Mouse (Mus musculus): ENCODE measurements around the gene Ranbp3l. TPM values are rescaled to one million over a fixed set of nuclear protein-coding genes. Genes with fewer than 3 reads are reported as not detected.
"Not testable (repeated sequence)": the region's sequence is repeated elsewhere in the genome, so short reads cannot be mapped to it uniquely, and the experiment has no call there.

The Ranbp3l gene
- total RNA-seq (2021): 1 to 10 TPM; 7.9 to 9.4 TPM

DNA sequence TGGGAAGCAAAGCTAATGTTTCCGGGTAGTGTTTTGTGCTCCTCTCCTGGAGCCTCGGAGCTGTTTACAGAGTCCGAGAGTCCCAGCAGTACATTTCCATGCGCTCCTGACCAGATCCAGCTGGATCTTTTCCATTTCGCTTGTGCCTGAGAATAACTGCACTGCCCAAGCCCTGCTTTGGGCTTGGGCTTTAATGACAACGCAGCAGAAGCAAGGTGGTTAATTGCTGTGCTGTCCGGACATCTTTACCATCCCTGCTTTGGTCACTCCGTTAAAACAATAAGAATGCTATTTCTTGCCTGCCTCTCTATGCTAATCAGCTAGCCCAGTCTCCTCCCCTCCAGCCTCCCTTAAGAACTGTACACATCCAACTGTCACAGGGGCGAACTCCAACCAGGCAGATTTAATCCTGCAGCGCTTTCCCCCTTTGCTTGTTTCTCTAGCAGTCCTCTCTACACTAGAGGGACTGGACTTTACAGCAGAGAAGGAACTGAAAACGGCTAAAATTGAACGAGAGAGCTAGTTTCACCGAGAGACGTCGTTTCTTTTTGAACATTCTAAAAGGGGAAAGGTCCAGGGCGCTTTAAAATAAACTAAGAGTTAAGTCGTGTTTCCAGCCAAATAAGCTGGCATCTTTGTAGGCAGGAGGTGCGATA is at the start of gene Ranbp3l:
Gene Ranbp3l (plus strand): TSS at position 377 of the 656 bp plus-strand sequence.
- peak; percentile 7 for DNase-seq
- intact Hi-C loops (cut with DNase I): no loop called here

- intact Hi-C loops (cut with DNase I): no loop called here
- DNase-seq: no peak
Measured at GRCm38 (mm10) chr15:8930061-8930460, 37.7 kb upstream of the Ranbp3l start.

DNA sequence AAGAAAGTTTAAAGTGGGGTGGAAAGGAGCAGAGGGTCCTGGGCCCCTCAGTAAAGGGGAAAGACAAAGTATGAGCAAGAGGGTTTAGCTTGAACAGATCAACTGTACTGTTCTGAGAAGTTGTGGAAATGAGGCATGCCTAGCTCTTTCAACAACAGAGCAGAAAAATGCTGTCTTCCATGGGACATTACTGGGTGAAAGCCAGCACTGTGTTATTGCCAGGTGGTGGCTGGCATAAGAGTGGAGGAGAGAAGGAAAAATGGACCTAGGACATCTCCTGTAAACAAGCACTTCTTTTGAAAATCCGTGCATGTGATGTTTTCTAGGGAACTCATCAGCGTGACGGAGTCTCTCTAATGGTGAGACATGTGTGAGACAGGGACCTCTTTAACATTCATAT is 30.8 kb upstream of the Ranbp3l start:
- intact Hi-C loops (cut with DNase I): no loop called here
- no peak for DNase-seq

- intact Hi-C loops (cut with DNase I): no loop called here
- DNase-seq: no peak
Measured at GRCm38 (mm10) chr15:8940861-8941260, 26.9 kb upstream of the Ranbp3l start.

GRCm38 (mm10) chr15:8950856-8951255 is 16.9 kb upstream of the Ranbp3l start:
- DNase-seq: no peak
- intact Hi-C loops (cut with DNase I): no loop called here

DNA sequence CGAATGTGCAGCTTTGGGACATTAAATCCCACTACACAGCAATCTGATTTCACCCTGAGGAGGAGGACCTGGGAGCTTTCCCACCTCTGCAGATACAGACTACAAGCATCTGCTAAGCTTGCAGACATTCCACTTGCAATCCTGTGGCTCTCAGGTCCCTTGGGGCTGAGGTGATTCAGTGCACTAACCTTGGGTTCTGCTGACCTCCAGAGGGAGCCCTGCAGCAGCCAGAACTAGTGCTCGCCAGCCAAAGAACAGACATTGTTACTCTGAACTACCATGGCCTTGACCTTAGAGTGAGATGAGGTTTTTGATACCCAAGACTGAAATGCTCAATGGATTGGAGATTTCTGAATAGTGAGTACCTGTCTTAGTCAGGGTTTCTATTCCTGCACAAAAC is 4.4 kb upstream of the Ranbp3l start:
- intact Hi-C loops (cut with DNase I): no loop called here

DNA sequence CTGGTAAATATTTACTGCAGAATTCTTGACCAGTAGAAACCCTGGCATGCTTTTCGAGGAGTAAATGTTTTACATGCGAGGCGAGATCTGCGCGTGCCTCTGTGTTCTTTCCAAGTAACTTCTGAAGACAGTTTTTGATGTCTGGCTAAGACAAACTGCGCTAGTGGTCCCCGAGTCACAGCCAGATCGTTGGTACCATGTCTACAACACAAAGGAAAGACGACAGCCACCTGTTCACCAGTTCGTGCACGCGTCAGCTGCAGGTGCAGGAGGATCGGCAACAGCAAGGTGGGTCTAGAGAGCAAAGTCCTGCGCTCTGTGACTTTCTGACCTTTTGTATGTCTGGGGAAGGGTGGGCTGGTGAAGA is 463 bp downstream of the Ranbp3l start:
- no peak for DNase-seq

More for the DNA sequence above, 4.4 kb upstream of the Ranbp3l start:
- no peak for DNase-seq

GRCm38 (mm10) chr15:8969061-8969635 is 1.4 kb downstream of the Ranbp3l start:
- no peak for DNase-seq
- intact Hi-C loops (cut with DNase I): no loop called here

More for the DNA sequence above, 463 bp downstream of the Ranbp3l start:
- intact Hi-C loops (cut with DNase I): no loop called here

DNA sequence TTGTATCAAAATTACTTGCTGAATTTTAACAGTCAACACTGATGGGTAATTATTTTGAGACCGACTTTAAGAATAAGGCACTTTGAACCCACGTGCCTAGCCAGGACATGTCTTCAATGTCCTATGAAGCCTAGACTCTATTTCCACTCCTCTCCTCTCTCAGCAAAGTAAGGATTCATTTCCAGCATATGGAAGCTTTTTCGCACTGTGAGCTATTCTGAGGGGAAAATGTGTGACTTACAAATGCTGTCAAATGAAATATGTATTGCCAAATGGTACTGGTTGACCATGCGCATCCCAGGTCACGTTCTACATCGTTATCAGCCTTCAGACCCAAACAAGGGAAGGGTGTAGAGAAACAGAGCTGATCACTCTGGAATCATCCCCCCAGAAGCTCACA is 23.5 kb downstream of the Ranbp3l start:
- intact Hi-C loops (cut with DNase I): no loop called here
- no peak for DNase-seq

GRCm38 (mm10) chr15:8991859-8992838 is 24.4 kb downstream of the Ranbp3l start:
- intact Hi-C loops (cut with DNase I): no loop called here
- no peak for DNase-seq

GRCm38 (mm10) chr15:8994608-8995277 is 27.0 kb downstream of the Ranbp3l start:
- DNase-seq: peak; percentile 12

DNA sequence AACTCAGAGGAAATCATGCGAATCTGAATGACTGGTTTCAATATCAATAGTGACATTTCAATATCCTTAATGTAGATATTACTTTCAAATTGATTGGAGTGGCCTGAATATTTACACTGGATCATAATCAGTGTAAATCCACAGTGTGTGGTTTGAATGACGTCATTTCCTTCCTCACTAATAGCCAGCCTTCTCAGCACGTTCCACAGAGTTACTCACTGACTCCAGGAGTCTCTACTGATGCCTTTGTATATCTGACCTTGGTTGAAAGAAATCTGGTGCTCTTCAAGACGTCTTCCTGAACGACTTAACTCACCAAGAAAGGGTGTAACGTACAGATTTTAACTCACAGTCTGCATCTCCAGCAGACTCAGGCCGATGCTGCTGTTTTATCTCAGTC is 27.7 kb downstream of the Ranbp3l start:
- intact Hi-C loops (cut with DNase I): no loop called here
- DNase-seq: no peak

More at GRCm38 (mm10) chr15:8994608-8995277, 27.0 kb downstream of the Ranbp3l start:
- intact Hi-C loops (cut with DNase I): no loop called here

DNA sequence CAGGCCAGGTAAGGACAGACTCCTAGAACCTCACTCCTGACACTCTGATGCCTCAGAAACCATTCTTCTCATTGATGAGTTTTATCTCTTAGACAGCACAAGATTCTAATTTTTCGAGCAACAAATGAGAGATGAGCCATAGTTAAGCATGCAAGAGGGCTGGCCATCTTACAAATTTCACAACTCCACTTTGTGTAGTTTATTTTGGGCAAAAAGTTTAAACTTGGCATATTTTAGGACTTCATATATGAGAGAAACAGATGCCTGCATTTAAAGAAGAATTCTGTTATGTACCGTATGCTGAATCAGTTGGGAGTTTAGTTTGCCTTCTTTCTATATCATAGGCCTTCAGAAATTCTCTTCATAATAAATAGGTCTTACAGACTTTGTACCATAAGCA is 35.0 kb downstream of the Ranbp3l start:
- DNase-seq: no peak
- intact Hi-C loops (cut with DNase I): no loop called here

DNA sequence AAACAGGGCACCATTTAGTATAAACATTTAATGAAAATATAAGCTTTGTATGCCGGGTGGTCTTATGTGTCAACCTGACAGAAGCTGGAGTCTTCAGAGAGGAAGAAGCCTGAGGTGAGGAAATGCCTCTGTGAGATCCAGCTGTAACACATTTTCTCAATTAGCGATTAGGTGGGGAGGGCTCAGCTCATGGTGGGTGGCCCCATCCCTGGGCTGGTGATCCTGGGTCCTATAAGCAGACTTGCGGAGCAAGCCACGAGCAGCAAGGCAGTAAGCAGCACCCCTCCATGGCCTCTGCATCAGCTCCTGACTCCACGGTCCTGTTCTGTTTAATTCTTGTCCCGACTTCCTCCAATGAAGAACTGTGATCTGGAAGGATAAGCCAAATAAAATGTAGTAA is 41.4 kb downstream of the Ranbp3l start:
- no peak for DNase-seq
- intact Hi-C loops (cut with DNase I): no loop called here

DNA sequence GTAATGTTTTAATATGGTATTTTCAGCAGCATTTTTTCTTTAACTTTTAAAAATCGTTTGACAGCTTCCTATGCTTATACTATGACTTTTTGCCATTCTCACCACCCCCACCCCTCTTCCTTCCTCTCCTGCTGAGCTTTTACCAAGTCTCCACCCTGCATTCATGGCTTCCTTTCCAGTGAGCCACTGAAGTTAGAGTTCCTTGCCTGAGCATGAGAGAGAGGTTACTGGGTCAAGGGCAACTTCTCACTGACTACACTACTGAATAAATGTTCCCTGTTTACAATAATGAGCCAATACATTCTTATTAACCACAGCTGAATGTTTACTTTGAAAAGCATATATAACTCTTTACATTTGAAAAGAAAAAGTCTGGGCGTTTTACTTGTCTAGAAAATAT is 46.8 kb downstream of the Ranbp3l start:
- intact Hi-C loops (cut with DNase I): no loop called here
- DNase-seq: no peak

DNA sequence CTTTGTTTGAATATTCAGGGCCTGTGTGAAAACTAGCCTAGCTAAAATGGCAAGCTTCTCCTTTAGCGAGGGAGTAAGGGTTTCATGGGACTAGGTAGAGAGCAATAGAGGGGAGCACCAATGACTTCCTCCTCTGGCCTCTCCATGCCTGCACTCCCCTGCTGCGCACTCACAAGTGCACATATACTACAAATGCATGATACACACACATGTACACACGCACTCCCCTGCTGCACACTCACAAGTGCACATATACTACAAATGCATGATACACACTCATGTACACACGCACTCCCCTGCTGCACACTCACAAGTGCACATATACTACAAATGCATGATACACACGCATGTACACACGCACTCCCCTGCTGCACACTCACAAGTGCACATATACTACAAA is 47.7 kb downstream of the Ranbp3l start:
- DNase-seq; intact Hi-C loops (cut with DNase I): not testable (repeated sequence)

GRCm38 (mm10) chr15:9055704-9056103 is 88.0 kb downstream of the Ranbp3l start:
- no peak for DNase-seq
- intact Hi-C loops (cut with DNase I): no loop called here

DNA sequence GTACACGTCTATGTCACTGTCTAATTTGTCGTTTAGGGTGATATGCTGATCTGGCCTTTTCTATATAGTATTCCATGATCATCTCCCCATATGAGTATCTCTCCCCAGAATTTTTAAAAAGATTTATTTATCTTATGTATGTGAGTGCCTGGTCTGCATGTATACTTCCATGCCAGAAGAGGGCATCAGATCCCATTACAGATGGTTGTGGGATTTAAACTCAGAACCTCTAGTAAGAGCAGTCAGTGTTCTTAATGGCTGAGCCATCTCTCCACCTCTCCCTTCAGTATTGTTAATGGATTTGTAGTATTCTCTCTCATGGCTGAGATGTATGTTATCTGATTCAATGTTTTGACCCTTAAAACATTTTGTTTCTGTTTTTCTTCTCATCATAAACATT is 92.1 kb downstream of the Ranbp3l start:
- intact Hi-C loops (cut with DNase I): no loop called here
- DNase-seq: no peak

DNA sequence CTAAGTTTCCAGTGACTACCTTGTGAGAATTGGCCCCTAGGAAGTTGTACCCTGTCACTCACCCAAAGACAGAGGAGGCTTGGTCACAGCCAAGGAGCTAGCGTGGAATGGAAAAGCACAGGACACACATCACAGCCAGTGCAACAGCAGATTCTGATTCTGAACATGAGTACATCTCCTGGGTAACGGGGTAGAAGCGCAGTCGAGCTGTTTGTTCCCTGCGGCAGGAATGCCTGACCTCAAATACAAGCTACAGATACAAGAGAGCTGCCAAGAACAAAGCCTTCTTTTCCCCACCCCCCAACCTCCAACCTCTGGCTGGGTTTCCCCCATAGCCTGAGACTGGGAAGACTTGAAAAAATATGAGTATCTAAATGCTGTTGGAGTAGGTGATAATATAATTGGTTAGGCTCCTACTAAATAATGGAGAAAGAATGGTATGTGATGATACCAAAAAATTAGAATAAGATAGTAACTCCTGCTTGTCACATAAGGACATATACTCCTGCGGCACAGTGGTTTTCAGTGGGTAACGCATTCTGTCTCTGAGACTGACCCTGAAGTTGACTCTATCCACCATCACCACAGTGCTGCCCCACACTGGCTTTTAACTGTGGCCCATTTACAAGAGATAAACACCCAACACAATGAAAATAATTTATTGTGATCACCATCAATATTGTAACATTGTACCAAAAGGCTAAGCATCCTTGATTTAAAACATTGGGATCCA is 93.6 kb downstream of the Ranbp3l start:
- DNase-seq: no peak
- intact Hi-C loops (cut with DNase I): no loop called here

- intact Hi-C loops (cut with DNase I): no loop called here
- no peak for DNase-seq
Measured at GRCm38 (mm10) chr15:9068881-9069280, 101.1 kb downstream of the Ranbp3l start.

All from left cerebral cortex, postnatal 4 days (tissue).